Mouse (Mus musculus): ENCODE data around the gene Cnga2.
A peak's percentile ranks its signal among the peaks of the same experiment; 100 is the strongest.
"Not testable (repeated sequence)": the region's sequence is repeated elsewhere in the genome, so short reads cannot be mapped to it uniquely, and the experiment has no call there.

Gene Cnga2

GRCm38 (mm10) chrX:71991549-71991948, at the start of gene Cnga2:
Gene Cnga2 (plus strand): TSS chrX:71991849.
- no peak for DNase-seq (ENCODE audit: low spot score in 2 of 2)

- DNase-seq (ENCODE audit: low spot score in 2 of 2) = peak; percentile 22 to 35
These were observed 45.0 kb upstream of the Cnga2 start for GRCm38 (mm10) chrX:71946631-71947030.

- DNase-seq (ENCODE audit: low spot score in 2 of 2) = no peak
These were observed 33.3 kb upstream of the Cnga2 start for GRCm38 (mm10) chrX:71958366-71958765.

- peak in 1 of 2 experiments; percentile 3 for DNase-seq (ENCODE audit: low spot score in 2 of 2)
These were observed 29.3 kb upstream of the Cnga2 start, which contains the start of gene Prrg3 for GRCm38 (mm10) chrX:71962073-71963051. Gene Prrg3 (plus strand): TSS chrX:71962624.

GRCm38 (mm10) chrX:71963275-71963912, 28.3 kb upstream of the Cnga2 start:
- DNase-seq (ENCODE audit: low spot score in 2 of 2) = peak in 1 of 2 experiments; percentile 3

- DNase-seq (ENCODE audit: low spot score in 2 of 2) = no peak
These were observed 23.4 kb upstream of the Cnga2 start for GRCm38 (mm10) chrX:71968216-71968615.

GRCm38 (mm10) chrX:71968816-71969215, 22.8 kb upstream of the Cnga2 start:
- peak in 1 of 2 experiments; percentile 3 for DNase-seq (ENCODE audit: low spot score in 2 of 2)

GRCm38 (mm10) chrX:71971325-71971724, 20.3 kb upstream of the Cnga2 start:
- no peak for DNase-seq (ENCODE audit: low spot score in 2 of 2)

GRCm38 (mm10) chrX:71972686-71973085, 19.0 kb upstream of the Cnga2 start, which contains the start of gene Fate1:
Gene Fate1 (plus strand): TSS chrX:71972986.
- no peak for DNase-seq (ENCODE audit: low spot score in 2 of 2)

GRCm38 (mm10) chrX:71977681-71978080, 14.0 kb upstream of the Cnga2 start:
- not testable (repeated sequence) for DNase-seq (ENCODE audit: low spot score in 2 of 2)

- no peak for DNase-seq (ENCODE audit: low spot score in 2 of 2)
These were observed 11.2 kb upstream of the Cnga2 start for GRCm38 (mm10) chrX:71980443-71980842.

GRCm38 (mm10) chrX:71981322-71981721, 10.3 kb upstream of the Cnga2 start:
- no peak for DNase-seq (ENCODE audit: low spot score in 2 of 2)

GRCm38 (mm10) chrX:71983205-71983604, 8.4 kb upstream of the Cnga2 start:
- no peak for DNase-seq (ENCODE audit: low spot score in 2 of 2)

- no peak for DNase-seq (ENCODE audit: low spot score in 2 of 2)
These were observed 7.9 kb upstream of the Cnga2 start for GRCm38 (mm10) chrX:71983775-71984174.

- no peak for DNase-seq (ENCODE audit: low spot score in 2 of 2)
These were observed 4.3 kb downstream of the Cnga2 start for GRCm38 (mm10) chrX:71995972-71996371.

GRCm38 (mm10) chrX:72009930-72010329, 18.3 kb downstream of the Cnga2 start:
- no peak for DNase-seq (ENCODE audit: low spot score in 2 of 2)

- no peak for DNase-seq (ENCODE audit: low spot score in 2 of 2)
These were observed 20.6 kb downstream of the Cnga2 start for GRCm38 (mm10) chrX:72012236-72012635.

- DNase-seq (ENCODE audit: low spot score in 2 of 2) = peak in 1 of 2 experiments; percentile 20
These were observed 21.2 kb downstream of the Cnga2 start for GRCm38 (mm10) chrX:72012804-72013203.

GRCm38 (mm10) chrX:72022241-72022640, 30.6 kb downstream of the Cnga2 start:
- DNase-seq (ENCODE audit: low spot score in 2 of 2) = no peak

- DNase-seq (ENCODE audit: low spot score in 2 of 2) = peak in 1 of 2 experiments; percentile 14
These were observed 31.2 kb downstream of the Cnga2 start for GRCm38 (mm10) chrX:72022750-72023398.

GRCm38 (mm10) chrX:72023542-72023941, 31.9 kb downstream of the Cnga2 start:
- DNase-seq (ENCODE audit: low spot score in 2 of 2) = no peak

- DNase-seq (ENCODE audit: low spot score in 2 of 2) = no peak
These were observed 52.4 kb downstream of the Cnga2 start for GRCm38 (mm10) chrX:72044056-72044455.

Data from frontal cortex, postnatal 25 days (tissue).